Mouse (Mus musculus): Measurements from ENCODE around the gene Gm21188.
"Not testable (repeated sequence)": the region's sequence is repeated elsewhere in the genome, so short reads cannot be mapped to it uniquely, and the experiment has no call there.

The Gm21188 gene

GRCm38 (mm10) chr13:120027368-120027767 is 24.6 kb downstream of the Gm21188 start:
- DNase-seq (ENCODE audit: extremely low read depth, insufficient read length, low spot score) = peak; percentile 1

- DNase-seq (ENCODE audit: extremely low read depth, insufficient read length, low spot score) = not testable (repeated sequence)
Observed at GRCm38 (mm10) chr13:120026911-120027310, 25.1 kb downstream of the Gm21188 start, which contains the start of gene Gm36079. Gm36079 (minus strand) TSS chr13:120027011.

GRCm38 (mm10) chr13:120026373-120026772 is 25.6 kb downstream of the Gm21188 start:
- not testable (repeated sequence) for DNase-seq (ENCODE audit: extremely low read depth, insufficient read length, low spot score)

- DNase-seq (ENCODE audit: extremely low read depth, insufficient read length, low spot score) = peak; percentile 0
Observed at GRCm38 (mm10) chr13:120025576-120025975, 26.4 kb downstream of the Gm21188 start.

- DNase-seq (ENCODE audit: extremely low read depth, insufficient read length, low spot score) = not testable (repeated sequence)
Observed at GRCm38 (mm10) chr13:120025004-120025403, 27.0 kb downstream of the Gm21188 start.

- DNase-seq (ENCODE audit: extremely low read depth, insufficient read length, low spot score) = not testable (repeated sequence)
Observed at GRCm38 (mm10) chr13:120024581-120024980, 27.4 kb downstream of the Gm21188 start.

- DNase-seq (ENCODE audit: extremely low read depth, insufficient read length, low spot score) = not testable (repeated sequence)
Observed at GRCm38 (mm10) chr13:120021477-120021876, 30.5 kb downstream of the Gm21188 start.

GRCm38 (mm10) chr13:120015348-120016007 is 36.5 kb downstream of the Gm21188 start:
- DNase-seq (ENCODE audit: extremely low read depth, insufficient read length, low spot score) = not testable (repeated sequence)

- DNase-seq (ENCODE audit: extremely low read depth, insufficient read length, low spot score) = not testable (repeated sequence)
Observed at GRCm38 (mm10) chr13:120013962-120014361, 38.0 kb downstream of the Gm21188 start.

GRCm38 (mm10) chr13:120013544-120013943 is 38.5 kb downstream of the Gm21188 start:
- not testable (repeated sequence) for DNase-seq (ENCODE audit: extremely low read depth, insufficient read length, low spot score)

GRCm38 (mm10) chr13:120010068-120010467 is 41.9 kb downstream of the Gm21188 start:
- not testable (repeated sequence) for DNase-seq (ENCODE audit: extremely low read depth, insufficient read length, low spot score)

- not testable (repeated sequence) for DNase-seq (ENCODE audit: extremely low read depth, insufficient read length, low spot score)
Observed at GRCm38 (mm10) chr13:119999215-119999614, 52.8 kb downstream of the Gm21188 start.

GRCm38 (mm10) chr13:119998442-119999086 is 53.4 kb downstream of the Gm21188 start:
- not testable (repeated sequence) for DNase-seq (ENCODE audit: extremely low read depth, insufficient read length, low spot score)

GRCm38 (mm10) chr13:119991917-119992496 is 60.0 kb downstream of the Gm21188 start:
- DNase-seq (ENCODE audit: extremely low read depth, insufficient read length, low spot score) = not testable (repeated sequence)

GRCm38 (mm10) chr13:119991264-119991663 is 60.7 kb downstream of the Gm21188 start:
- DNase-seq (ENCODE audit: extremely low read depth, insufficient read length, low spot score) = not testable (repeated sequence)

Data from 3134 (cell line).